Mouse (Mus musculus): ENCODE results near the gene Abcb9. TPM values are rescaled to one million over a fixed set of nuclear protein-coding genes. Genes with fewer than 3 reads are reported as not detected.

The Abcb9 gene
- polyA plus RNA-seq, 1 experiment = 30.2 TPM

DNA sequence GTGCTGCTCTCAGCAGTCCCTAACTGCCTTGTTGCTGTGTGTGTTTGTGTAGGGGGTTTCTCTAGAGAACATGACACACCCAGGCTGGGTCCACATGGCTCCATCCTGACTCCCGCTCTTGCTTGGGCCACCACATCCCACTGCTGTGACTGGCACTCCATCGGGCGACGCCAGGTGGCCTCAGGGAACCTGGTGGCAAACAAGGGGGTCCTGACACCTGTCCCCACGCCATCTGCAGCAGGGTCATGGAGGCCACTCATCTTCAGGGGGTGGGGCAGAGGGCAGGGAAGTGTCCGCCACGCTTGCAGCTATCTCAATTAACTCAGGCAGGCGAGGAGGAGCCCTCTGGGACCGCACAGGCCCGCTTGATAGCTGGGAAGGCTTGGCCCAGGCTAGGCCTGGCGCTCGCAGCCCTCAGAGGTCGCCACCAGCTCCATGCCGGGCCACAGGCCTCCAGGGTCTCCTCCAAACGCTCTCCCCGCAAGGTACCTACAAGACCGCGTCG, 469 bp downstream of the Abcb9 start:
- DNase-seq (ENCODE audit: extremely low spot score in 1 of 2, low spot score in 1 of 2) = no peak

GRCm38 (mm10) chr5:124093852-124094604, 1.6 kb downstream of the Abcb9 start:
- no peak for DNase-seq (ENCODE audit: extremely low spot score in 1 of 2, low spot score in 1 of 2)

DNA sequence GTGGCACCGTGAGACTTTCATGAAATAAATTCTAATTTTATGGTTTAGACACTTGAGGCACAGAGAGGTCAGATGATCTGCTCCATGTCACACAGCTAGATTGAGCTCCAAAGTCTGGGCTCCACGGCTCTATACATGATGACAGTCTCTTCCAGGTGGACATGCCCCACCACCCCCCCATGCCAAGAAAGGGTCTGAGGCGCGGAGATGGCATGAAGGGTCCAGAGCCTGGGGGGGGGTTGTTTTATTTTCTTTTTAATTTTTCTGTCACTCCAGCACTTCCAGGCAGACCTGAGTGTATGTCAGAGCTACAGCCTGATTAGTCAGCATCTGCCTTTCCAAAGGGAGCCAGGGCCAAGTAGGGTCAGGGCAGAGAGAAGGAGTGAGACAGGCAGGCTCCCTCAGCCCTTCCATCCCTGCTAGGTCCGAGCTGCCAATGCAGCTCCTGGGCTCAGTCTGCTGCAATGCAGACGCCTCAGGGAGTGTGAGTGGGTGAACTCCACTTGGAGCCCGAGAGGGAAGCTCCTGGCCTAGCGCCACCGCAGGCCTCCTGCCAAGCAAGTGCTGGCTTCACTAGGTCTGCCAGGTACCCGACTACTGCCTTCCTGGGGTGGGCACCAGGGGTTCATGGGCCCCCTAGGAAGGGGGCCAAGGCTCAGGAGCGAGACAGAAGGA, 2.3 kb downstream of the Abcb9 start:
- DNase-seq (ENCODE audit: extremely low spot score in 1 of 2, low spot score in 1 of 2) = peak; percentile 75 to 90

- no peak for DNase-seq (ENCODE audit: extremely low spot score in 1 of 2, low spot score in 1 of 2)
Measured at GRCm38 (mm10) chr5:124091951-124092406, 3.6 kb downstream of the Abcb9 start.

GRCm38 (mm10) chr5:124089868-124090267, 5.7 kb downstream of the Abcb9 start:
- no peak for DNase-seq (ENCODE audit: extremely low spot score in 1 of 2, low spot score in 1 of 2)

DNA sequence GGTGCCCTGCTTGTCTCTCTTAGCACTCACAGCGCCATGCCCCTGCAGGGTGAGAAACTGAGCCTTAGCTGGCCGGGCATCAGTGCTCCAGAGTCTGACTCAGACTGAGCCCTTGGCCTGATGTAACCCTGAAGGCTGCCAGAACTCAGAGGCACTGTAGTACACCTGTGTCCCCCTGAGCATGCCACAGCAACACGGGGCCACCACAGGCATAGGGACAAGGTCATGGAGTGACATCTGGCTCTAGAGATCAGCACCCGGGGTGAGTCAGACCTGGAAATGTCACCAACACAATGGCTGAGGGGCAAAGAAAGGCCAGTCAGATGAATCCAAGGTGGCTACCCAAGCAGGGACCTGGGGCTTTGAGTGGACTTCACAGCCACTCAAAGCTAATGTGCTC, 8.7 kb downstream of the Abcb9 start:
- DNase-seq (ENCODE audit: extremely low spot score in 1 of 2, low spot score in 1 of 2) = no peak

DNA sequence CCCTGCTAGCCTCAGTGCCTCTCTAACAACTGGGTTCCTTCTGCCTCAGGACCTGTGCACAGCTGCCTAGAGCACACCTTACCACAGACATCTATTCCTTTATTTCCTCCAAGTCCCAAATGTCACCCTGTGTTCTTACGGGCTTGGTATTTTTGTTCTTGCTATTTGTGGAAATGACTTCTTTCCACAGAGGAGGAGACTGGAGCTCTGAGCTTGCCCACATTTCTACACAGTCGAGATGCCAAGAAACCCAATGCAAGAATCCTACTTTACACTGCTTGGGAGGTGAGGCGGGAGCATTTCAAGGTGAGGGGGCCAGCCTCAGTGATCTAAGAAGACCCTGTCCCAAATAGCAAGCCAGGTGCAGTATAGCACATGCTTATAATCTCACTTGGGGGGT, 10.1 kb downstream of the Abcb9 start:
- peak in 1 of 2 experiments; percentile 57 for DNase-seq (ENCODE audit: extremely low spot score in 1 of 2, low spot score in 1 of 2)

GRCm38 (mm10) chr5:124084588-124085173, 10.9 kb downstream of the Abcb9 start:
- peak; percentile 60 to 92 for DNase-seq (ENCODE audit: extremely low spot score in 1 of 2, low spot score in 1 of 2)

GRCm38 (mm10) chr5:124083850-124084587, 11.6 kb downstream of the Abcb9 start:
- no peak for DNase-seq (ENCODE audit: extremely low spot score in 1 of 2, low spot score in 1 of 2)

DNA sequence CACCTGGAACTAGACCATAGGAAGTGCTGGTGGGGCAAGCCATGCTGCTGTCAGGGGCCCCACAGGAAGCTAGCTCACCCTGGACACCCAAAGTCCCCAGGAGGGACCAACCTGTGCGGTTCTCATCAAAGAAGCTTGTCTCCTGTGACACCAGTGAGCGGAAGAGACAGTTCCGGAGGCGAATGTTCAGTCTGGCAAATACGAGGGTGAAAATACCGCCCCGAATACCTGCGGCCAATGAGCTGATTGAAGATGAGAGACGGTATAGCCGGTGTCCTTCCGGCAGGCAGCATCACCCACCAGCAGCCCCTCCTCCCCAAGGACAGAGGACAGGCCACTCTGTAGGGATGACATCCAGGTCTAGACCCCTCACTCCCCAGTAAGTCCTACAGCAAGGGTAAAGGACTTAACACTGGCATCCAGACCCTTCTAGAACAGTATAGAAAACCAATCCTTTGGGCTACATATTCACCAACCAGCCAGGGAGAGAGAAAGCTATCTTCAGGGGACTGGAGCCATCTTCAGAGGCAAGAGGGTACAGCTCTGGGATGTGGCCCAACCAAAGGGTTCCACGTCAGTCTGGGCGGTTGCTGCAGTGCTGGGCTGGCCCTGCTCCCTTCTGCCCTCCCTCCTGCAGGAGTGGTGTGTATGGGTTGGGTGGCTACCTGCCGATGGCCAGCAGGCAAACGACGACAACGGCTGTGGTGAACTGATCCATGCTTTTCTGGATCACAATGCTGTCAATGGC, 12.5 kb downstream of the Abcb9 start:
- no peak for DNase-seq (ENCODE audit: extremely low spot score in 1 of 2, low spot score in 1 of 2)

GRCm38 (mm10) chr5:124082447-124082846, 13.2 kb downstream of the Abcb9 start:
- no peak for DNase-seq (ENCODE audit: extremely low spot score in 1 of 2, low spot score in 1 of 2)

- no peak for DNase-seq (ENCODE audit: extremely low spot score in 1 of 2, low spot score in 1 of 2)
Measured at GRCm38 (mm10) chr5:124079880-124080279, 15.7 kb downstream of the Abcb9 start.

GRCm38 (mm10) chr5:124078794-124079416, 16.7 kb downstream of the Abcb9 start:
- peak; percentile 58 to 81 for DNase-seq (ENCODE audit: extremely low spot score in 1 of 2, low spot score in 1 of 2)

GRCm38 (mm10) chr5:124077856-124078460, 17.6 kb downstream of the Abcb9 start:
- no peak for DNase-seq (ENCODE audit: extremely low spot score in 1 of 2, low spot score in 1 of 2)

DNA sequence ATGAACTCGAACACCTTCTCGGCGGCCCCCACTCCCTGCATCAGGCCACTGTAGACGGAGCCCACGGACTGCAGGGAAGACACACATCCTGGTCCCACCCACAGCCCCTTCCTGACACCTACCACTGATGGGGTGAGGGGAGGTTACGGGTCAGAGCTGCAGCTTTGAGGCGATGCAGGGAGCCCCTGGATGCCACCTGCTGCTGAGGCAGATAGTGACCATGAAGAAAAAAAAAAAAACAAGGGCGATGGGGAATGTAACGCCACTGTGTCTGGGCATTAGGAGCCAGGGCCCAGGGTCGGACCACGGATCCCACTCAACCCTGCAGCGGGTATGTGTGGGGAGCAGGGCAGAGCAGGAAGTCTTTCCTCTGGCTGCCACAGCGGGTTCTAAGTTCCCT, 18.4 kb downstream of the Abcb9 start:
- no peak for DNase-seq (ENCODE audit: extremely low spot score in 1 of 2, low spot score in 1 of 2)

DNA sequence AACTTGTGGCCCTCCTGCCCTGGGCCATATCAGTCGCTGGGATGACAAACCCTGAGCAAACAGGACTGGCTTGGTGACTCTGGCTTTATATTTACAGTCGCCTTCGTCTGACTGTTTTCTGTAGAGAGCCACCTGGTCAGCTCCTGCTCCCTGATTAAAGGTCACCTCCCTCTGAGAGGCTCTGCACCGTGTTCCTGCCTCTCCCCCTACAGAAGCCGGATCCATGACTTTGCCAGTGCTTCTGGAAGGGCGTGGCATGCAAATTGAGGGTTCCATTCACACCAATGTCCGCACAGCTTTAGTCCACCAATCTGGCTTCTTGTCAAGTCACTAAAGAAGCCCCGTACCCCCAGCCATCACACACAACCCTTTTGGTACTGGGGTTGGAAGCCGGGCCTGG, 19.0 kb downstream of the Abcb9 start:
- no peak for DNase-seq (ENCODE audit: extremely low spot score in 1 of 2, low spot score in 1 of 2)

- DNase-seq (ENCODE audit: extremely low spot score in 1 of 2, low spot score in 1 of 2) = no peak
Measured at GRCm38 (mm10) chr5:124075716-124076115, 19.9 kb downstream of the Abcb9 start.

DNA sequence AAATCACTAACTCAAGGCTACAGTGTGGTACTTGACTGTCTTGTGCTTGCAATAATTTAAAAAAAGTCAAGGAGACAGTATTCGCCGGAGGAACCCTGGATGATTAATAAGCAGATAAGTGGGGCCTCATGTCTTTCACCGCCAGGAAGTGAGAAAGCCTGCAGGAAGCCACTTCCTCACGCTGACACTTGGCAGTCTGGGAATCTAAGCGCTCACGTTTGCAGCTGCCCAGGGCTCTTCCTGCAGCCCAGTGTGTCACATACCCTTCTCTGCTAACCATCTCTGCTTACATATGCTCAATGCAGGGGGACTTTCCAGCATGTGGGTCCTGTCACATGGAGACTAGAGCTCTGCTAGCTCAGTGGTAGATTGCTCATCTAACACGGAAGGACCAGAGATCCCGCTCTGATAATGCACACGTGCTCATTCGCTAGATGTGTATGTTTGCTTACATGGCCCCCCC, 20.7 kb downstream of the Abcb9 start:
- no peak for DNase-seq (ENCODE audit: extremely low spot score in 1 of 2, low spot score in 1 of 2)

DNA sequence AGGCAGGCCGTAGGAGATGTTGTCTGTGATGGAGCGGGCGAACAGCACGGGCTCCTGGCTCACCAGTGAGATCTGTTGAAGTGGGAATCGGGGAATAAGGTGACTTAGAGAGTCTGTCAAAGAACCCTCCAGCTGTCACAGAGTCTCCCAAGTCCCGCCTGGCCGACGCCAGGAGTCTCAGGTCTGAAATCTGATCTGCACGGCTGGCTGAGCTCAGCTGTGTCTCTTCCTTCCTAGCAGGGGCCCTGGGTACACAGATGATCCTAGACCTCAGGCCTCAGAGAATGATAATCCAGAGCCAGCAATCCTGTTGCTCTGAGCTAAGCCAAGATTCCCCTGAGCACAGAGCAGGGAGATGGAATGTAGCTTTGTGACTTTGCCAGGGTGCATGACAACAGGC, 21.9 kb downstream of the Abcb9 start:
- no peak for DNase-seq (ENCODE audit: extremely low spot score in 1 of 2, low spot score in 1 of 2)
